ENCODE assay signal across 10 mouse cellular contexts in the genomic region with DNA sequence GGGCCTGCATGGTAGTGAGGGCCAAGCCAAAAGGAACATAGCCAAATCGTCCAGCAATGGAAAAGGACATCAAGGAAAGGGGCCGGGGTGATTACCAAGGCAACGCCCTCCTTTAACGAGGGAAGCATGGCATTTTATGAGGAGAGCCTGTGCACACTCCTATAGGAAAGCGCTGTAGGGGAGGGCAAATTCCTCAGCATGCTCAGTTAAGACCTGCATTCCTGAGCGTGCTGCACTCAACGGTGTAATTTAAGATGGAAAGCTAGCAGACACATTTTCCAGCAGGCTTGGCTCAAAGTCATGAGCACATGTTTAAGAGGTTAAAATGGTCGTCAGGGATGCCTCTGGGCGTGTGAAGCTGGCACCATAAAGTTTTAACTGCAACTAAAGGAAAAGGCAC. TPM values are rescaled to one million over a fixed set of nuclear protein-coding genes. Genes with fewer than 3 reads are reported as not detected.
A peak's percentile ranks its signal among the peaks of the same experiment; 100 is the strongest.
DNase-seq lines count a peak whose midpoint lies in the region; ATAC-seq and TF ChIP-seq lines count a peak whose summit lies in the region.
"Had no signal": no experiment of that assay in that cellular context is flagged by ENCODE, and none has a peak within 500 bp of the region (broad histone marks: within the 10 kb centered on the region; RNA-seq: fewer than 3 reads in every experiment).

No protein-coding gene starts in this region.

- no peaks in the 10 kb centered on the region for H3K36me3 ChIP-seq in heart, embryonic 16.5 days (ENCODE audit: control insufficient read depth, insufficient read depth)
- no peaks in the 10 kb centered on the region for H3K36me3 ChIP-seq in forebrain, embryonic 11.5 days (ENCODE audit: control insufficient read depth, insufficient read depth, low read length)
- no peaks in the 10 kb centered on the region for H3K36me3 ChIP-seq in kidney, embryonic 15.5 days
- no peaks in the 10 kb centered on the region for H3K36me3 ChIP-seq in neural tube, embryonic 13.5 days

- no peak overlapping the region for H3K4me3 ChIP-seq in heart, embryonic 16.5 days (ENCODE audit: low read length)
- H3K4me3 ChIP-seq in forebrain, embryonic 11.5 days (ENCODE audit: low read depth, low read length) = no peak overlapping the region
- H3K4me3 ChIP-seq in kidney, embryonic 15.5 days (replicated peaks) = no peak overlapping the region
- H3K4me3 ChIP-seq in neural tube, embryonic 13.5 days = no peak overlapping the region
- H3K4me3 ChIP-seq in cerebellum, adult 2 months (replicated peaks; ENCODE audit: insufficient read depth, low read depth, low read length) = no peak overlapping the region

- no peak for DNase-seq in heart, adult 9 months (ENCODE audit: low spot score in 2 of 2)
- peak; percentile 58 for DNase-seq in forebrain, embryonic 11.5 days (ENCODE audit: low spot score)
- DNase-seq in frontal cortex, postnatal 14 days (ENCODE audit: low spot score in 2 of 2) = no peak
- no peak for DNase-seq in adrenal gland, postnatal 4 days (ENCODE audit: low spot score in 2 of 2)
- no peak for DNase-seq in cerebellum, adult 2 months

- TF ChIP-seq CTCF in cerebellum, adult 2 months (IDR thresholded peaks at IDR 0.05; ENCODE audit: borderline replicate concordance, insufficient read depth, low read depth, low read length) = no peak

- H3K27ac ChIP-seq in heart, embryonic 16.5 days (ENCODE audit: low read length) = peak overlapping the region; percentile 76
- H3K27ac ChIP-seq in forebrain, embryonic 11.5 days (ENCODE audit: low read depth, low read length) = no peak overlapping the region; the same call in 1 of the 2 replicates
- peak overlapping the region; percentile 84 for H3K27ac ChIP-seq in kidney, embryonic 15.5 days
- H3K27ac ChIP-seq in neural tube, embryonic 13.5 days (replicated peaks) = no peak overlapping the region
- no peak overlapping the region for H3K27ac ChIP-seq in cerebellum, adult 2 months (ENCODE audit: insufficient read depth, low read length)
- H3K27ac ChIP-seq: liver, embryonic 14.5 days had no signal

- no peaks in the 10 kb centered on the region for H3K9me3 ChIP-seq in heart, embryonic 16.5 days (replicated peaks; ENCODE audit: control insufficient read depth, low read length)
- no peaks in the 10 kb centered on the region for H3K9me3 ChIP-seq in forebrain, embryonic 11.5 days (ENCODE audit: control insufficient read depth, low read length)
- H3K9me3 ChIP-seq in kidney, embryonic 15.5 days (replicated peaks) = no peaks in the 10 kb centered on the region
- H3K9me3 ChIP-seq in neural tube, embryonic 13.5 days = no peaks in the 10 kb centered on the region

- H3K27me3 ChIP-seq in heart, embryonic 16.5 days (ENCODE audit: control insufficient read depth, insufficient read depth, low read length) = no peaks in the 10 kb centered on the region
- H3K27me3 ChIP-seq in forebrain, embryonic 11.5 days (ENCODE audit: control insufficient read depth, insufficient read depth, low read length) = no peaks in the 10 kb centered on the region
- no peaks in the 10 kb centered on the region for H3K27me3 ChIP-seq in kidney, embryonic 15.5 days
- H3K27me3 ChIP-seq in neural tube, embryonic 13.5 days = no peaks in the 10 kb centered on the region
- H3K27me3 ChIP-seq in cerebellum, adult 2 months (ENCODE audit: control insufficient read depth, insufficient read depth, low read length) = no peaks in the 10 kb centered on the region; the same call in 1 of the 2 replicates

- no peak for TF ChIP-seq POLR2A in cerebellum, adult 2 months (IDR thresholded peaks at IDR 0.05; ENCODE audit: borderline replicate concordance, insufficient read depth, low read length)

- 27% methylated on average over 9 of the region's 9 CpGs for WGBS in heart, embryonic 16.5 days
- 23% methylated on average over 9 of the region's 9 CpGs for WGBS in forebrain, embryonic 11.5 days
- 10% methylated on average over 9 of the region's 9 CpGs for whole genome bisulfite sequencing in kidney, embryonic 15.5 days
- 9% methylated on average over 9 of the region's 9 CpGs for WGBS in neural tube, embryonic 13.5 days
- 28% methylated on average over 9 of the region's 9 CpGs for WGBS in cerebellum, adult 2 months

- H3K9ac ChIP-seq in heart, embryonic 16.5 days (ENCODE audit: low read length) = no peak overlapping the region
- no peak overlapping the region for H3K9ac ChIP-seq in forebrain, embryonic 11.5 days (ENCODE audit: low read length)
- H3K9ac ChIP-seq in kidney, embryonic 15.5 days = no peak overlapping the region
- no peak overlapping the region for H3K9ac ChIP-seq in neural tube, embryonic 13.5 days
- H3K9ac ChIP-seq: liver, embryonic 14.5 days had no signal

- peak overlapping the region; percentile 8; the same call in 1 of the 2 replicates for H3K4me2 ChIP-seq in heart, embryonic 16.5 days (ENCODE audit: low read depth, low read length)
- H3K4me2 ChIP-seq in forebrain, embryonic 11.5 days (ENCODE audit: low read depth, low read length, severe bottlenecking) = no peak overlapping the region
- H3K4me2 ChIP-seq in kidney, embryonic 15.5 days = 0 out of 2 replicates have a peak overlapping the region, but pooled peaks have one; percentile 19
- peak overlapping the region; percentile 11; the same call in 1 of the 2 replicates for H3K4me2 ChIP-seq in neural tube, embryonic 13.5 days

- ATAC-seq in heart, embryonic 16.5 days (replicated peaks; ENCODE audit: extremely low read depth, insufficient read depth, low FRiP score) = peak; percentile 83
- peak; percentile 76 for ATAC-seq in forebrain, embryonic 11.5 days (replicated peaks; ENCODE audit: low FRiP score)
- peak; percentile 91 for ATAC-seq in kidney, embryonic 15.5 days (replicated peaks; ENCODE audit: low FRiP score)
- peak; percentile 95 for ATAC-seq in neural tube, embryonic 13.5 days (ENCODE audit: low read depth)

- H3K4me1 ChIP-seq in heart, embryonic 16.5 days (ENCODE audit: control insufficient read depth, insufficient read depth, low read length) = peaks cover 24% of the 10 kb centered on the region
- H3K4me1 ChIP-seq in forebrain, embryonic 11.5 days (replicated peaks; ENCODE audit: control insufficient read depth, insufficient read depth, low read length) = peaks cover 5% of the 10 kb centered on the region; the same call in 1 of the 2 replicates
- peaks cover 28% of the 10 kb centered on the region for H3K4me1 ChIP-seq in kidney, embryonic 15.5 days
- peaks cover 13% of the 10 kb centered on the region for H3K4me1 ChIP-seq in neural tube, embryonic 13.5 days (replicated peaks)
- peaks cover 8% of the 10 kb centered on the region; the same call in 1 of the 2 replicates for H3K4me1 ChIP-seq in cerebellum, adult 2 months (ENCODE audit: control insufficient read depth, insufficient read depth, low read length)

RNA-seq across cellular contexts. Expression of gene Anapc15-ps, which starts 56.6 kb away (rescaled TPM):
- polyA plus RNA-seq in heart, embryonic 16.5 days (2015; fragmentation: Nextera tagmentation; extraction: Ambion mirVana) = 0.71 TPM in 1 of 2 replicates, not detected in the other
- not detected in 2 replicates for polyA plus RNA-seq in forebrain, embryonic 11.5 days (2014; fragmentation: Nextera tagmentation; extraction: Ambion mirVana)
- 0.47 TPM in 1 of 2 replicates, not detected in the other for polyA plus RNA-seq in kidney, embryonic 15.5 days (2015; fragmentation: Nextera tagmentation; extraction: Ambion mirVana)
- not detected in 2 replicates for polyA plus RNA-seq in neural tube, embryonic 13.5 days (2015; fragmentation: Nextera tagmentation; extraction: Ambion mirVana)
- total RNA-seq in adrenal gland, postnatal 4 days (2021) = not detected
- polyA plus RNA-seq in cerebellum, adult 2 months (2012; rRNA removed) = 0.85 TPM in 1 of 2 replicates, not detected in the other
- polyA plus RNA-seq: liver, embryonic 14.5 days; spleen, adult 2 months had no signal

Comparison
In these comparisons a context has a peak if more than half of its experiments do, and no peak if none do; other contexts are left out.
1. H3K27ac ChIP-seq: peak in heart, embryonic 16.5 days (single experiment) and kidney, embryonic 15.5 days (single experiment); none in forebrain, embryonic 11.5 days (single experiment), neural tube, embryonic 13.5 days (single experiment) and cerebellum, adult 2 months (single experiment).
2. Peak in every context shown above with its lines, with median percentiles within 50 percentile points of each other: ATAC-seq.